Mouse (Mus musculus): ENCODE measurements around the gene Entr1. TPM values are rescaled to one million over a fixed set of nuclear protein-coding genes. Genes with fewer than 3 reads are reported as not detected.

Entr1 gene
- 64.5 and 97.9 TPM in 2 replicates for polyA plus RNA-seq (2012)

DNA sequence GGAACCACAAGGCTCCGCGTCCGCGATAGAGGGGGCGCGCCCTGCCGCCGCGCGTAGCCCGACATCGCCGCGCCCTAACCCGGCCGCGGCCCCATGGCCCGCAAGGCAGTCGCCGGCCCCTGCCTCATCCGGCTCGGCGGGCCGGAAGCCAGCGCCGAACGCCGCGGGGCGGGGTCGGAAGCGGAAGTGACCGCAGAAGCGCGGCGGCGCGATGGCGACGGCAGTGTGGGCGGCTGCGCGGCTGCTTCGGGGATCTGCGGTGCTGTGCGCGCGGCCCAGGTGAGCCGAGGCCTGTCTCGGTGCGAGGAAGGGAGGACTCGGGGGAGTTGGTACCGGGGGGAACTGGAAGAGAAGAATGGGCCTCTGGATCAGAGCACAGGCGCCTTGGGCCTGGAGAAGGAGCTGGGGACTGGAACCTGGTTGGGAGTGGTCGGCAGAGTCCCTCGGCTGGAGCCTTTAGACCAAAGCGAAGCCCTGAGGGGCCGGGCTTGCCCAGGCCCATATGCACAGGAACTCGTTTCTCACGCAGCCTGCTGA is at the start of gene Entr1, which contains the start of gene Pmpca:
Gene Entr1, minus strand, starts transcription at position 163 of the 537 bp plus-strand sequence.
Gene Pmpca, plus strand, starts transcription at position 186 of the 537 bp plus-strand sequence.
- TF ChIP-seq GATA1 (IDR thresholded peaks at IDR 0.05; ENCODE audit: low read length): no peak

DNA sequence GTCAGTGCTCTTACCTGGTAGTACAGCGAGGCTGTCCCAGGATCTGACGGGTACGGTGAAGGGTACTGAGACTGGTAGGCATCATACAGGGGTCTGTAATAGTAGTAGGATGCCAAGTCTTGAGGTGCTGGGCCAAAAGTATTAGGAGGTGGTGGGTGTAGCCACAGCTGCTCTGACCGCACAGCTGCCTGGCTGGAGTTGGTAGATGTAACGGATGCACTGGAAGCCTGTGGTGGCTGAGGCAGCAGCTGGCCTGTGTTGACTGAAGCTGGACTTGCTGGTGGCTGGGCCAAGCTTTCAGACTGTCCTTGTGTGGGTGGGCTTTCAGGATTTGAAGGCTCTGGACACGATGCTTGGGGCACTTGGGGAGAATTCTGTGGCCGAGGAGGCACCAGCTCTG is 49.3 kb upstream of the Entr1 start:
- no peak for TF ChIP-seq GATA1 (IDR thresholded peaks at IDR 0.05; ENCODE audit: low read length)

DNA sequence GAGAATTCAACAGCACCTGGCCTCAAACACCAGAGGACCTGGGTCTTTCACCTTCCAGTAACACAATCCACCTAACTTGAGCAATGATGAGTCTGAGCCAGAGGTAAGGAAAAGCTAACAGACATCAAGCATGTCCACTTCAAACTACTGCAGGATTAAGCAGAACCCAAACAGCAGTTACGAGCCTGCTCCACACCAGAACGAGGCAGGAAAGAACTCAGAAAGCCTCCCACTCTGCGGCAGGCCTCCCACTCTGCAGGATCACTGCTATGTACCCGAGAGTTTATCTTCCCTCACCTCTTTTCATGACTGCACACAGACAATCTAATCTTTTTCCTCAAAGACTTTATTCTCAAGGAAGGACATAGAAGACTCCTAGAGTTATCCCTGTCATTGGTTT is 48.1 kb upstream of the Entr1 start:
- TF ChIP-seq GATA1 (IDR thresholded peaks at IDR 0.05; ENCODE audit: low read length): no peak

DNA sequence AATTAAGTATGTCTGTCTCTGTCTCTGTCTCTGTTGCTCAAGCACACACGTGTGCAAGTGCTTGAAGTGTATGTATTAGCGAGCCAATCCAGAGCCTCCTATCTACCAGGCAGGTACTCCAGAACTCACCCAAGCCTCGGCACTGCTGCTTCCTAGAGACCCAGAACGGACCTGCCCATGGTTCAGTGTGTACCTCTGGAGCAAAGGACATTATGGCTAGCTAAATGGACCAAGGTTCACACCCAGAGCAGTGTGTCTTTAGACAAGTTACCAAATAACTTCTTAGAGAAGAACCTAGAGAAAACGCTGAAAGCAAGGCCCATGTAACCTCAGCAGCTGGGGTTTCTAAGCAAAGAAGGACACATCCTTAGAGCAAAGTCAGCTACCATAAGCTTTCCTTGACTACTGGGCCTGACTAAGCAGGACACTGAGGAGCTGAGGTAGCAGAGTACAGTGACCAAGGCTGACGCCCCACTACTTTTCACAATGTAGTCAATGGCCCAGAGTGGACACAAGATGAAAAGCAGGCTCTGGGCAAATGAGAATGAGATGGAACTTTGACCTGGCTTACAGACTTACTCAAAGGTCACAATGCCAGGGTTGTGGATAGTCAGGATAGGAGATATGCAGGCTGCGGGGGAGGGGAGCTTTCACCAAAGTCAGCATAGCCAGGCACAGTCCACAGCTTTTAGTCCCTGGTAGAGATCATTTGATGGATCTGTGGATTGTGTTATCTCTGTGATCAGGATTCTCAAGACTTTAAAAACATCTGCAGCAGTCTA is 45.9 kb upstream of the Entr1 start:
- no peak for TF ChIP-seq GATA1 (IDR thresholded peaks at IDR 0.05; ENCODE audit: low read length)

DNA sequence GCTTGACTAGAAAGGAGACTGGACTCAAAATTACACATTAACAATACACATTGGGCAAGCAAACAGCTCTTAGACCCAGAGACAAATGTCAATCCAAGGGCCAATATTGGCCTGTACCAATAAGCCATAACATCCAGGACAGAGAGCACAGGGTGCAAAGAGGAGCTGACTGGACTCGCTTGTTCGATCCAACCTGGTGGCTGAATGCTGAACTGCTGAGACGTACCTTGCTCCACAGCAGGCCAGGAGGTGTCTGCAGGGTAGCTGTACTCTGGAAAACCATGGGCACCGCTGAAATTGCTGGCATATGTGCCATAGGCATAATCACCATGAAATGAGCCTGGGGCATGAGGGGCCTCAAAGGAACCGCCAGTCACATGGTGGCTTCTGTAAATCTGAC is 40.7 kb upstream of the Entr1 start:
- no peak for TF ChIP-seq GATA1 (IDR thresholded peaks at IDR 0.05; ENCODE audit: low read length)

DNA sequence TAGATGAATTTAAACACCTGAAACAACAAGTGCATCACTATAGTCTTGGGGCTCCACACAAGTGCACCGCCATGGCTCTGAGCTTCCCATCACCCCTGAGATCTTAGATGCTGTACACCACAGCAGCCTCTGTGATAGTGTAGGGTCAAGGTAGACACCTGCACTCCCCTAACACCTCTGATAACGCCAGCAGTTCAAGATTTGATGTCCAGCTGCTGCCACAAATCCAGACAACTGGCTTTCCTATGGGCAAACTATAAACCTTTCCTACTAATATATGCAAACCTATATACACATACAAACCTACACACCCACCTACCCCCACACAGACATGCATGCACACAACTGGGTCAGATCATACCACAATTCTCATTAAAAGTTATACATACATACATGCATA is 35.4 kb upstream of the Entr1 start:
- no peak for TF ChIP-seq GATA1 (IDR thresholded peaks at IDR 0.05; ENCODE audit: low read length)

DNA sequence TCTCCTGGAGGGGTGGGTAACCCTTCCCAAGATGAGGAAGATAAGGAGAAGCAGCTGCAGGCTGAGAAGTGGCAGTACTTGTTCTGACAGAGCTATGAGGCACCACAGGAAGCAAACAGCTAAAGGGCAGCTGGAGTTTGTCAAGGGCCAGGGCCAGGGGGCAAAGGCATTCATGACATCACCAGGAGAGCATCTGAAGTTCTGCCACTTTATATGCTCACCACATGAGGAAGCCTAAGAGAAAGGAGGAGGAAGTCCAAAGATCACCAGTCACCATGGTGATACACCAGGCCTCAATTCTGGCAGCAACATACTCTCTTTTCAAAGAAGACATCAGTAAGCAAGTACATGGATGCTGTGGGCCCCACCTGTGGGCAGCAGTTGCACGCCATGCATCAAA is 34.0 kb upstream of the Entr1 start:
- TF ChIP-seq GATA1 (IDR thresholded peaks at IDR 0.05; ENCODE audit: low read length): no peak

DNA sequence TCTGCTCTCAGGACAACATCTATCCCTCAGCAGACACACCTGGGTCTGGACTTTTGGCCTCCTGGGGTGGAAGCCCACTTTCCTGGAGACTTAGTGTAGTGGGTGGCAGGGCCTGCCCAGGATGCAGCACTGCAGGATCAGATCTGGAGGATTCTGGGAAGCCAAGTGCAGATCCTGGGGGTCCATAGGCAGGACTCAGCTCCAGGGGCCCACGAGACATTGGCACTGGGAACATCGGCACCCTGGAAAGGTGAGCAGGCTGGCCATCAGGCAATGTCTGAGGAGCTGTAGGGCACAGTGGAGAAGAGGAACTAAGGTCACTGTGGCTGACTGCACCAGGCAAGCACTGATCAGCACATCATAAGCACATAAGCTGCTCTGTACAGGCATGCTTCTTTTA is 32.9 kb upstream of the Entr1 start:
- no peak for TF ChIP-seq GATA1 (IDR thresholded peaks at IDR 0.05; ENCODE audit: low read length)

DNA sequence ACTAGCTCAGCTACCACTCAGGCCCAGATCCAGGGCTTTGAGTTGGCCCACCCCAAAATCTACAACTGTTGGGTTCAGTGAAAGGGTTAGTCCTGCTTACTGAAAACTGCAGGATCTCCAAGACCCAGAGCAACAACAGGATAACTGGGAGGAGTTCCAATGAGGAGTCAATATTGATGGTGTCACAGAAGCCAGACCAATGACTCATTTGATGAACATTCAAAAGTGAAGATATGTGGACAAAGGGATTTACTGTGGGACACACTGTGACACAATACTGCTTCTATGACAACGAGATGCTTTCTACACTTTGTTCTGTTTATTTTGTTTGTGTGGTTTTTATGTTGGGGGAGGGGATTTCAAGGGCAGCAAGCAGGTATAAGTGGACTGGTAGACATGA is 29.0 kb upstream of the Entr1 start:
- TF ChIP-seq GATA1 (IDR thresholded peaks at IDR 0.05; ENCODE audit: low read length): no peak

DNA sequence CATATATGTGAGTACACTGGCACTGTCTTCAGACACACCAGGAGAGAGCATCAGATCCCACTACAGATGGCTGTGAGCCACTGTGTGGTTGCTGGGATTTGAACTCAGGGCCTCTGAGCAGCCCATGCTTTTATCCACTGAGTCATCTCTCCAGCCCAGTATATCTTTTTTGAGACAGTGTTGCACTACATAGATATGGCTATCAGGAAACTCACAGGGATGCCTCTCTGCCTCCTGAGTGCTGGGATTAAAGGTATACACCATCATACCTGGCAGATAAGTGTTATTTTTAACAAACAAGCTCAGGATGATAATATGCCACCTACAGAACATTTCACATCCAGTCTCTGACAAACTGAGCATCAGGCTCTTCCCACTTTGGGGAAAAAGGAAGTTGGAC is 27.9 kb upstream of the Entr1 start:
- no peak for TF ChIP-seq GATA1 (IDR thresholded peaks at IDR 0.05; ENCODE audit: low read length)

DNA sequence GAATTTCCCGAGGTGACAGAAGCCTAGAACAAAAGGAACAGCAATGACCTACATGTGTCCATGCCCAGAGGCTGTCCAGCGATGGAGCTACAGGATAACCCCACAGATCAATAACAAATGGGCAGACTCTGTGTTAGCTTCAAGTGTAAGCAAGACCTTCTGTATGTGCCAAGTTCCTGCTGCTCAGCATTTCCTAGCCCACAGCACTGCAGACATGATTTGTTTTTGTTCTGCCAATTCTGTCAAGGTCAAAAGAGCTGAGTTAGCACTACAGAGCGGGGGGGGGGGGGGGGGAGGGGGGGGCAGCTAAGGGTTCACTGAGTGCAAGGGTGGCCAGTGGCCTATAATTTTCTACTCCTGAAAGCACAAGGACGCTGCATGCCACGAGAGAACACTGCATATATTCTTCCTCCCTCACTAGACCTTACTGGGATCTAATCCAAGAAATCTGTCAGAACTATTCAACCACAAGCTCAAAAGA is 21.9 kb upstream of the Entr1 start:
- no peak for TF ChIP-seq GATA1 (IDR thresholded peaks at IDR 0.05; ENCODE audit: low read length)

DNA sequence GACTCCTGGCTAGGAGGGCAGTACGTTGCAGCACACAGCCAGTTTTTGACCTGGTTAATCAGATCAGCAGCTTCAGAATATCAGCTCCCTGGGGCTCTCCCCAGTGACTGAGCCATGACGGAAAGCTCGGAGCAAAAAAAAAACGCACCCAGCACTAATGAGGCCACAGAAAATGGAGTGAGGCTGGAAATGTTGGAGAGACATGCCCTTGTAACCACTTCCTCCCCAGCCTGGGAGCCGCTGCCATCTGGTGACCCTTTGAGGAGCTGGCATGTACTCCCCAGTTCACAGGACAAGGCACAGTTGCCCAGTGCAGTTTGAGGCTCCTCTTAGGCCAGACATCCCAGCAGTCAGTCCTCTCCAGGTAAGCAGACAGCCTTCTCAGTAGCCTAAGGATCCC is 21.0 kb upstream of the Entr1 start:
- TF ChIP-seq GATA1 (IDR thresholded peaks at IDR 0.05; ENCODE audit: low read length): no peak

DNA sequence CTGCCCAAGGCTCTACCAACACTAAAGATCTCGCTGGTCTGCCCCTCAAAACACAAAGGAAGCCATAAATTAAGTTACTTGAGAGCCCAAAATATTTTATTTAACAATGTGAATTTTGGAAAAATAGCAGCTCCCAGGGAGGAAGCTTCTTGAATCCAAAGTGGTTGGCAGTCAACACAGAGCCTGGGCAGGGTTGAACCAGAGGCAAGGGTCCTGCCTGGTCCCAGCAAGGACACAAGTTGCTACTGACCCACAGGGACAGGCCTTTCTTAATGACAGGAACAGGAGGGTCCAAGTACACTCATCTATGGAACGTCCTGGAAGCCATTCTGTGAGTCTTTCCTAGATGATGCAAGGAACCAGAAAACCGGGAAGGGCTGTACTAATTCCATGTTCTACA is 20.2 kb upstream of the Entr1 start:
- TF ChIP-seq GATA1 (IDR thresholded peaks at IDR 0.05; ENCODE audit: low read length): no peak

DNA sequence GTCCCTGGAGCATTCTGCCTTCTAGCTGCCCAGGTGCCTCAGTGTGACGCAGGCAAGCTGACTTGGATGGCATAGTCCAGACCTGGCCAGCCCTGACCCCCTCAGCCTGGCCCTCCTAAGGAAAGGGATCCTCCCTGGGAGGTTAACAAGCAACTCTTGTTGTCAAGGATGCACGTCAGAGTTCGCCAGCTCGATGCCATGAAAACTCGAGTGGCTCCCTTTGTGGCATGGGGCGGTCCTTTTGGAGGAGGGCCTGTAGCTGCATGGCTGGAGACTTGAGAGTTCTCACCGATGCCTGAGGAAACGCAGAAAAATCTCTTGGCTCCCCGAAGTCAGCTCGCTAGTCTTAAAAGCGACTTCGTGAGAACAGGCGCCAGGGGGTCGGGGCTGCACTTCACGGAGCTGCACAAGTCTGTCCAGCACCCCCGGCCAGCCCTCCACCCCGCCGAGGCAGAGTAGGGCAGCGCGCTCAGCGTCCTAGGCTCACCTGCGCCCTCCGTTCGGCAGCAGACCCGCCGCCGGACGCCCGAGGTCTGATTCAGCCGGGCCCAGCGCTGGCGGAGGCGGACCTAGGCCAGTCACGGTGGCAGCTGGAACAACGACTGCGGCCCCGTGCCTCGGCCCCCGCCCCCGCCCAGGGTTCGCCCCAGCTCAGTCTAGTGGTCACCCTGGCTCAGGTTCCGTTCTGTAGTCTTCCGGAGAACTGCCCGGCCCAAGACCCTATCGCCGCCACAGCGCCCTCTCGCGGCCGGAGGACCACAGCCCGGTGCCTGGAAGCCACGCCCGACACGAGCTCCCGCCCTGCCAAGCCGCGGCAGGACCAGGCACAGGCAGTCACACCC is 19.6 kb upstream of the Entr1 start, which contains the start of gene Inpp5e:
Gene Inpp5e, minus strand, starts transcription at position 689 of the 842 bp plus-strand sequence.
- TF ChIP-seq GATA1 (IDR thresholded peaks at IDR 0.05; ENCODE audit: low read length): no peak

DNA sequence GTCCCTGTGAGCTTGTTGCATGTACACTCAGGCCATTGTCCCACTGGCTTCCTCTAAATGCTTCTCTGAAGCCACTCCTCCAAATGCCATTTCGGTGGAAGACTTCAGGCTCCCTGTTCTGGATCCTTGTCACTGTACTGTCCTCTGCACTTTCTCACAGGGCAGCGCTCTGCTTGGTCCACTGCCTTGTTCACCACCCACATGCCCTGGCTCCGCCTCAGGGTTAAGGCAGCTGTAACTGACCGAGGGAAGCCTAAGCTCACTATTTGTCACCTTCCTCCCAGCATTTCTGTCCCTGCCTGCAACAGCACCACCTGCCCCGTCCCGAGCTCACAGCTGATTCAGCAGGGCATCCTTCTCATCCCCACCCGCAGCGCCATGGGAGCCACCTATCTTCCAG is 14.2 kb upstream of the Entr1 start:
- no peak for TF ChIP-seq GATA1 (IDR thresholded peaks at IDR 0.05; ENCODE audit: low read length)

DNA sequence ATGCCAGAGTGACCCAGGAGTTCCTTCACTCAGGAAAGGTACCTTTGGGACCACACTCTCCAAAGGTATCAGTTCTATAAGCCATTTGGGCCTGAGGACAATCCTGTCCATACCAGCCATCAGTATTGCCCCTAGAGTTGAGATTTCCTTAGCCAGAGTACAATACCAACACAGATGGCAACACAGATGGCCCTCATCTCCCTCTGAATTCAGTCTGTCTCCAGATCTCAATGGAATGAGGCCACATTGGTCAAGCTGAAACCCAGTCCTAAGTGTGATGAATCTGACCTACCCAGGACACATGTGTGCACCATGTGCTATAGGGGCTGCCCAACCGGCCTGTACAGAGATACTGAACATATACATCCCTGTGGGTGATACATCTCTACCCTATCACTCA is 13.1 kb upstream of the Entr1 start:
- no peak for TF ChIP-seq GATA1 (IDR thresholded peaks at IDR 0.05; ENCODE audit: low read length)
